Mouse (Mus musculus) spleen, adult 10 weeks (tissue): ENCODE results near the gene Zic3. TPM values are rescaled to one million over a fixed set of nuclear protein-coding genes. Genes with fewer than 3 reads are reported as not detected.

Experiments used
- polyA plus RNA-seq: library from polyadenylated mRNA; stranded (reverse); fragments of 350-450 nt; fragmentation: Illumina TruSeq; extraction: RNeasy Lipid Tissue Mini Kit (QIAGEN cat#74804); gene quantifications from one replicate; pipeline ENCODE4 v1.2.3, GENCODE M21; 2015; ENCODE audit warnings: low replicate concordance; ENCODE audit not compliant: insufficient read depth

Gene Zic3
- polyA plus RNA-seq, result not detected

DNA sequence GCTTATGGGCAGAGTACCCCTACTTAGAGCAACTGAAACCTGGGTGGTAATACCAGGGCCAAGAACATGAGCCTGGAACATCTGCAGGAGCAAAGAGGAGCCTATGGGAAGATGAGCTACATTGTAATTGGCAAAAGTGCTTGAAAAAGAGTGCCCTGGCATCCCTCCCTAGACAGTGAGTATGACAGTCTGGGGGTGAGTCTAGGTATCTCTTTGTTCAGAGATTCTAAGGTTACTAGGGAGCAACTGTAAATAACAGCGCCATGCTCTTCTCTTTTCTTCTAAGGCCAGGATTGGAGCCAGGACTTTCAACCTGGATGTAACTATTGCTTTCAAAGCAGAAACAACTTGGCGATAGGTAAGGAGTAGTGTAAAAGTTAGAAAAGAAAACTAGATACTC is at the start of gene Zic3:
Gene Zic3, plus strand, starts transcription at position 301 of the 400 bp plus-strand sequence.

